Mouse (Mus musculus) stomach, postnatal 0 days (tissue): ENCODE data around the gene Trdn. TPM values are rescaled to one million over a fixed set of nuclear protein-coding genes. Genes with fewer than 3 reads are reported as not detected.

Experiments used
- ATAC-seq: fragments of 200-750 bp; cut with Nextera tagmentation; 2 replicates; pipeline ENCODE4 v1.8.0; 2017; ENCODE audit not compliant: low FRiP score, low TSS enrichment
- DNase-seq: peaks from one replicate; pipeline ENCODE4 v3.0.0-alpha.2; 2016; ENCODE audit warnings: low spot score
- H3K27ac ChIP-seq: fragments of 300-500 bp; sonication (generic); replicated peaks from 2 replicates; pipeline ENCODE4 v1.5.1; 2014; ENCODE audit warnings: mild to moderate bottlenecking, control low read depth
- H3K27me3 ChIP-seq: fragments of 300-500 bp; sonication (generic); 2 replicates; pipeline ENCODE4 v1.6.1; 2014; ENCODE audit warnings: low read length; ENCODE audit not compliant: control insufficient read depth, insufficient read depth
- H3K36me3 ChIP-seq: fragments of 300-500 bp; sonication (generic); 2 replicates; pipeline ENCODE4 v1.6.1; 2014; ENCODE audit warnings: low read length, mixed read lengths; ENCODE audit not compliant: control insufficient read depth, insufficient read depth
- H3K4me1 ChIP-seq: fragments of 300-500 bp; sonication (generic); replicated peaks from 2 replicates; pipeline ENCODE4 v1.6.1; 2014; ENCODE audit warnings: antibody characterized with exemption; ENCODE audit not compliant: control insufficient read depth, insufficient read depth
- H3K4me2 ChIP-seq: fragments of 300-500 bp; sonication (generic); replicated peaks from 2 replicates; pipeline ENCODE4 v1.6.1; 2014; ENCODE audit warnings: low read depth, mild to moderate bottlenecking, control low read depth, moderate library complexity
- H3K4me3 ChIP-seq: fragments of 300-500 bp; sonication (generic); 2 replicates; pipeline ENCODE4 v1.5.1; 2014; ENCODE audit warnings: low read depth, low read length, control low read depth
- H3K9ac ChIP-seq: fragments of 300-500 bp; sonication (generic); 2 replicates; pipeline ENCODE4 v1.6.1; 2014; ENCODE audit warnings: mild to moderate bottlenecking, low read length, control low read depth, mixed read lengths
- H3K9me3 ChIP-seq: fragments of 300-500 bp; sonication (generic); 2 replicates; pipeline ENCODE4 v1.6.1; 2016; ENCODE audit warnings: low read length; ENCODE audit not compliant: control insufficient read depth
- CTCF ChIP-seq: IDR thresholded peaks from 2 replicates; pipeline ENCODE4 v1.5.1; 2016; ENCODE audit warnings: antibody characterized with exemption, low read depth, mild to moderate bottlenecking, moderate library complexity
- EP300 ChIP-seq: optimal IDR thresholded peaks from 2 replicates; pipeline ENCODE3; 2016; ENCODE audit warnings: antibody characterized with exemption
- WGBS: fragments of 180-500 bp; shearing (Covaris S2); extraction: QIAGEN DNeasy Blood & Tissue Kit; methylation state at CpG from one replicate; pipeline ENCODE4 v1.1.7; 2014; 5-methylcytosine and 5-hydroxymethylcytosine counted together
- polyA plus RNA-seq: library from polyadenylated mRNA; unstranded; fragments of >200 nt; fragmentation: Nextera tagmentation; extraction: Ambion mirVana; gene quantifications from 2 replicates; pipeline ENCODE4 v1.2.1, GENCODE M21; 2015

The Trdn gene
- polyA plus RNA-seq, 1 experiment from 2014 or later = 0.18 TPM

GRCm38 (mm10) chr10:33083627-33084158 lies 3.3 kb downstream of the Trdn start:
- H3K27me3 ChIP-seq = no peaks in the 10 kb centered on the region
- H3K36me3 ChIP-seq = no peaks in the 10 kb centered on the region
- no peaks in the 10 kb centered on the region for H3K9me3 ChIP-seq
- H3K27ac ChIP-seq = no peak overlapping the region
- DNase-seq = no peak
- TF ChIP-seq EP300 (no peak), CTCF (no peak)
- no peak overlapping the region for H3K4me3 ChIP-seq
- H3K9ac ChIP-seq = no peak overlapping the region
- WGBS = 72% methylated on average over 5 of the region's 5 CpGs
- no peak overlapping the region for H3K4me2 ChIP-seq
- no peaks in the 10 kb centered on the region for H3K4me1 ChIP-seq
- no peak for ATAC-seq

GRCm38 (mm10) chr10:33088403-33088802 lies 8.0 kb downstream of the Trdn start:
- Histone ChIP-seq H3K4me1 (no peaks in the 10 kb centered on the region), H3K9ac (no peak overlapping the region), H3K4me3 (no peak overlapping the region), H3K27ac (no peak overlapping the region), H3K27me3 (no peaks in the 10 kb centered on the region), H3K4me2 (no peak overlapping the region), H3K36me3 (no peaks in the 10 kb centered on the region), H3K9me3 (no peaks in the 10 kb centered on the region)
- ATAC-seq = no peak
- no peak for TF ChIP-seq CTCF
- no peak for TF ChIP-seq EP300
- no peak for DNase-seq

- H3K4me3 ChIP-seq = no peak overlapping the region
- DNase-seq = no peak
- H3K36me3 ChIP-seq = no peaks in the 10 kb centered on the region
- no peaks in the 10 kb centered on the region for H3K9me3 ChIP-seq
- no peaks in the 10 kb centered on the region for H3K27me3 ChIP-seq
- no peak overlapping the region for H3K27ac ChIP-seq
- 57% methylated on average over 1 of the region's 1 CpGs for WGBS
- no peak for ATAC-seq
- TF ChIP-seq EP300 = no peak
- TF ChIP-seq CTCF = no peak
- H3K9ac ChIP-seq = no peak overlapping the region
- no peaks in the 10 kb centered on the region for H3K4me1 ChIP-seq
- H3K4me2 ChIP-seq = no peak overlapping the region
These were observed 12.0 kb downstream of the Trdn start for GRCm38 (mm10) chr10:33092400-33092799.

GRCm38 (mm10) chr10:33107942-33108341 lies 27.6 kb downstream of the Trdn start:
- ATAC-seq = no peak
- no peak for DNase-seq
- H3K4me2 ChIP-seq = no peak overlapping the region
- no peaks in the 10 kb centered on the region for H3K36me3 ChIP-seq
- H3K9ac ChIP-seq = no peak overlapping the region
- H3K4me1 ChIP-seq = no peaks in the 10 kb centered on the region
- TF ChIP-seq EP300 (no peak), CTCF (no peak)
- no peak overlapping the region for H3K27ac ChIP-seq
- H3K4me3 ChIP-seq = no peak overlapping the region
- no peaks in the 10 kb centered on the region for H3K9me3 ChIP-seq
- H3K27me3 ChIP-seq = no peaks in the 10 kb centered on the region

DNA sequence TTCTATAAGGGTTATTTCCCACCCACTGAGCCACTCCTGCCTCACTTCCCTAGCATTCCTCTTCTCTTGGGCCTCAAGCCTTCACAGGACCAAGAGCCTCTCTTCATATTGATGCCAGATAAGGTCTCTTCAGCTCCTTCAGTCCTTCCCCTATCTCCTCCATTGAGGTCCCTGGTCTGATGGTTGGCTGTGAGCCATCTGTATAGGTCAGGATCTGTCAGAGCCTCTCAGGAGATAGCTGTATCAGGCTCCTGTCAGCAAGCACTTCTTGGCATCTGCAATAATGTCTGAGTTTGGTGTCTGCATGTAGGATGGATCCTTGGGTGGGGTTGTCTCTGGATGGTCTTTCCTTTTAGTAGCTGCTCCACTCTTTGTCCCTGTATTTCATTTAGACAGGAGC lies 42.7 kb downstream of the Trdn start:
- TF ChIP-seq CTCF = no peak
- TF ChIP-seq EP300 = no peak
- DNase-seq (no peak), ATAC-seq (no peak)
- H3K4me3 ChIP-seq = no peak overlapping the region
- no peaks in the 10 kb centered on the region for H3K9me3 ChIP-seq
- no peaks in the 10 kb centered on the region for H3K27me3 ChIP-seq
- no peak overlapping the region for H3K9ac ChIP-seq
- H3K36me3 ChIP-seq = no peaks in the 10 kb centered on the region
- no peaks in the 10 kb centered on the region for H3K4me1 ChIP-seq
- no peak overlapping the region for H3K4me2 ChIP-seq
- no peak overlapping the region for H3K27ac ChIP-seq

GRCm38 (mm10) chr10:33144911-33145310 lies 64.6 kb downstream of the Trdn start:
- ATAC-seq (no peak), DNase-seq (no peak)
- 53% methylated on average over 1 of the region's 1 CpGs for WGBS
- Histone ChIP-seq H3K4me2 (no peak overlapping the region), H3K4me3 (no peak overlapping the region), H3K27ac (no peak overlapping the region), H3K4me1 (no peaks in the 10 kb centered on the region), H3K36me3 (no peaks in the 10 kb centered on the region), H3K27me3 (no peaks in the 10 kb centered on the region), H3K9ac (no peak overlapping the region), H3K9me3 (no peaks in the 10 kb centered on the region)
- TF ChIP-seq CTCF (no peak), EP300 (no peak)
